Mouse (Mus musculus) urinary bladder, postnatal 36 days (tissue): ENCODE data around the gene Stat5a.

Source experiments
- DNase-seq, 2 experiments: peaks; one replicate each; pipeline ENCODE4 v3.0.0; 2022; ENCODE audit warnings: low spot score in 2 of 2, mixed read lengths in 1 of 2

Stat5a gene

DNA sequence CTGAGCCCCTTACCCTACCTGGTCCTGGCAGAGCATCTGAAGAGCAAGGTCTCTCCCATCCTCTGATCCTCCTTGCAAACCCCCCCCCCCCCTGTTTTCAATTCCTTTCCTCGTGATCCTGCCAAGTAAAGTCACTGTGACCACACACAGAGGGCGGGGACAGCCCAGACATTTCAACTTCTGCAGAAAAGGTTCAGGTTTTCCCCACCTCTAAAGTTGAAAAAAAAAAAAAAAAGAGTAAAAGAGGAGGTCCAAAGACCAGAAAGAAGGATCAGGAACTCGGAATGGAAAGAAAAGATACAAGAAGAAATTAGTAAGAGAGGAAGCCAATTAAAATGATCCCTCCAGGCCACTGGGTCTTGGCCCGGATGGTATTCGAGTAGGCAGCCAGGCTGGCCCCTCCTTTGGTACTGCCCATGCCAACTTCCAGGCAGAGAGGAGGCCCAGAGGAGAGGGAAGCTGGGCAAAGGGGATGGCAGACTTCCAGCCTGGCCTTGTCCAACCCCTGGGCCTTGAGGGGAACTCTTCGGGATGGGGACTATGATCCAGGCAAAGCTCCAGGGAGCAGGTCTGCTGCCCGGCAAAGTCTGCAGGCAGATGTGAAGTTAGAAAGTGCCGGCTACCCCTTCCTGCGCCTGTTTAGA lies at the start of gene Stat5a:
TSS of gene Stat5a (plus strand) at position 417 of the 644 bp plus-strand sequence.
- peak in 1 of 2 experiments; percentile 78 for DNase-seq

DNA sequence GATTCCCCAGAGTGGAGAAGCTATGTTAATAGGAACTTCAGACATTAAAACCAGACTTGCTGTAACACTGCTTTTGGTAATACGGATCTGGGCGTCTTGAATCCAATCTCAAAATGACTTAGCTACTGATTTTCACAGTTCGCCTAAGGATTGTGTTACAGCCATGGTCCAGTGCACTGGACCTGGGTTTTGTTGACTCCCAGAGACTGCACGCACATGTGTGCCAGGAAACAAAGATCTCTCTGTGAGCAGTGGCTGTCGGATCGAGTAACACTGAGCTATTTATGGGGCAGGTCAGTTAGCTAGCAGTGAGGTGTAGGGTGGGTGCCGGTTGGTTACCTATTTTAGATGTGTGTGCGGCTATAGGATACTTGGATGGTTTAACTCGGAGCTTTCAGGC lies 48.6 kb upstream of the Stat5a start:
- no peak for DNase-seq

DNA sequence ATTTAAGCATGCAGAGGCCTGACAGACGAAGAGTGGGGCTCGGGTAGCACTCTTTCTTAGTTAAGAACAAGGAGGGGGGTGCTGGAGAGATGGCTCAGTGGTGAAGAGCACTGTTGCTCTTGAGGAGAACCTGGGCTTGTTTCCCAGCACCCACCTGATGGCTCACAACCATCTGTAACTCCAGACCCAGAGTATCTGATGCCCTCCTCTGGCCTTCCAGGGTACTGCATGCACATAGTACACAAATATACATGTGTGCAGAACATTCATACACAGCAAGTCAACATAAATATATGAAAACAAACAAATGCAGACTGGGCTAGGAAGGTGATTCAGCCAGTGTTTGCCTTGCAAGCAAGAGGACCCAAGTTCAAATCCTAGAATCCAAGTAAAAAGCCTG lies 48.0 kb upstream of the Stat5a start:
- no peak for DNase-seq

DNA sequence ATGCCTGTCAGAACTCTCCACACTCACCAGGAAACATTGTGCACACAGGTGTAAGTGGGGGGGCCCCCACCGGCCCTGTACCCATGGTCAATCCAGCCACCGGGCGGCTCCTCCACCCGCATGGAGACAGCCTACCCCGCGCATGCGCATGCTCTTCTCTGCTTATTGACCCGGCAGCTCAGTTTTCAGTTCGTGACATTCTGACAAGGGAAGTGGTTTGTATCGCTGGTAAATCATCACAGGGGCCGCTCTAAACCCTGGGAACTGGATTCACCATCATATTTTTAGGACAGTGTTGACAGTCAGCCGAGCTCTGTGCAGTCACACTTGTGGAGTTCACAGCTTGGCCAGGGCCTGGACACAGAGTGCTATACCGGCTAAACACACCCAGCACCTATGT lies 44.7 kb upstream of the Stat5a start:
- peak; percentile 55 to 73 for DNase-seq

DNA sequence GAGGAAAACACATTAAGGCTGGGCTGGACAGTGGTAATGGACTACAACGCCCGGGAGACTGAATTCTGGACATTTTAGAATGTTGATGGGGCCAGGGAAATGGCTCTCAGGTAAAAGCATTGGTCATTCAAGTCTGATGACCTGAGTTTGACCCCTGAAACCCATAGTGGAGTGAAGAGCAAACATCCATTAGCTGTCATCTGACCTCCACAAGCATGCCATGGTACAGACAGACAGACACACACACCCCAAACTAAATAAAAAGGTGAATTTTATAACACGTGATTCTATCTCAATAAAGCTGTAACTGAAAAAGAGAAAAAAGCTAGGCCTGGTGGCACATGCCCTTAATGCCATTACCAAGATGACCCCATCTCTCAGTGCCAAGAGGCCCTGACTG lies 42.8 kb upstream of the Stat5a start:
- no peak for DNase-seq

DNA sequence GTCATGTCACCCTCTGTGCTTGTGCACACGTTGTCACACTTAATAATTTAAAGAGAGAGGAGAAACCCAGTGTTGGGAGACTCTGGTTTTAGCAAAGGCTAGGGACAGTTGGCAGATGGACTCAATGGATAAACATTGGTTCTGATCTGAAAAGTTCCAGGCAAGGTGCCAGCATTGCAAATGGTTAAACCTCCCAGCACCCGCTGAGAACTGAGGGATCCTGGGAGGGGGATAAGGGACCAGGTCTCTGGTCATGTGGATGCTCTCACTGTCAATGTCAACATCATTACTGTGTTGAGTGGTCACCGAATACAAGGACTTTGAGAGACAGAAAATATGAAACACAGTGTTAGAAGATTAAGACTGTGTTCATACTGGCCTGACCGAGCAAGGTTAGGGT lies 42.4 kb upstream of the Stat5a start:
- DNase-seq = no peak

DNA sequence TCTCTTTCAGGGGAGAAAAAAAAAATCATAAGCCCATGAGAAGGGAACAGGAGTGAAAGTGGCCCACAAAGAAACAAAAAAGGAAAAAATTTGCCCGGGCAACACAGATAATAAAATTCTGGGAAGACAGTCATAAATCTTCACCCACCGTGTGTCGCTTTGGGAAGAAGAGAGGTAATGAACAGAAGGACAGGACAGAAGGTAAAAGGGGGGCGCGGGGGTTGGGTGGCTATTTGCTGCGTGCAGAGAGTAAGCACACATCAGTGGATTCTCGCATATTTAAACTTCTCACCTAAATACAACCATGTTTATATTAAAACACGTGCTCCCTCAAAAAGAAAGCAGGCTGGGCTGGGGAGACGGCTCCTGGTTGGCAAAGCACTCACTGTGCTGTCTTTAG lies 41.8 kb upstream of the Stat5a start:
- no peak for DNase-seq

DNA sequence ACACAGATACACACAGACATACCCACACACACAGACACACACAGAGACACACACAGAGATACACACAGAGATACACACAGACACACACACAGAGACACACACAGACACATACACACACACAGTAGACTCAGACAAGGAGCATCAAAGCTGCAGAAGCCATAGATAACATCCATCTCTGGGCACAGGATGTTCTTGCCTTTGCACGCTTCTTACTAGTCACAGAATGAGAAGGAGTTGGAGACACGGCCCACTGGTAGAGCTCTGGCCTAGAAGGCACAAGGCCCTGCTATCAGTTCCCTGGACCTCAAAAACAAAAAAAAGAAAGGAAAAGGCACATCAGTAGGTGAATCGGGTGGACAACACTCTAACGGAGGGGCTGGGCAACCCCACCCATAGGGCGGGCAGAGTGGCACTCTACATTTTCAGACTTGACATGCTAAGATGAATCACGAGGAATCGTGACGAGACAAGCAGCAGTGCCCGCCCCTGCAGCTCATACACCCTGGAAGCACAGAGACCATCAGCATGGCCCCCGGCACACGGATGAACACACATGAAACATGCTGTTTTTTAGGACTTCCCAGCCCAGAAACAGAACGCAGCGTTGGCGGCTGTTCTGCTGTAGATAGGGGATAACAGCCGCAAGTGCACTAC lies 40.7 kb upstream of the Stat5a start:
- DNase-seq = no peak

DNA sequence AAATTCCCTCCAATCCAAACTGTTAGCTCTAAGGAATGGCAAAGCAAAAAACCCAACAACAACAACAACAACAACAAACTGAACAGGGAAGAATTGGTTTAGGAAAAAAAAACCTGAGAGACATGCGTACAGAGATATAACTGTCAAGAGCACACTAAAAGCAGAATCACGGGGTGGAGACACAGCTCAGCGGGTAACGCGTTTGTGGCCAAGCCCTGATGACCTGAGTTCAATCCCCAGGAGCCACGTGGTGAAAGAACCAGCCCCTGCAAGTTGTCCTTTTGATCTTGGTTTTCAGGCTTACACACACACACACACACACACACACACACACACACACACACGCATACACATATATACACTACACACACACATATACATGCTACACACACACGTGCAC lies 40.1 kb upstream of the Stat5a start:
- no peak for DNase-seq

DNA sequence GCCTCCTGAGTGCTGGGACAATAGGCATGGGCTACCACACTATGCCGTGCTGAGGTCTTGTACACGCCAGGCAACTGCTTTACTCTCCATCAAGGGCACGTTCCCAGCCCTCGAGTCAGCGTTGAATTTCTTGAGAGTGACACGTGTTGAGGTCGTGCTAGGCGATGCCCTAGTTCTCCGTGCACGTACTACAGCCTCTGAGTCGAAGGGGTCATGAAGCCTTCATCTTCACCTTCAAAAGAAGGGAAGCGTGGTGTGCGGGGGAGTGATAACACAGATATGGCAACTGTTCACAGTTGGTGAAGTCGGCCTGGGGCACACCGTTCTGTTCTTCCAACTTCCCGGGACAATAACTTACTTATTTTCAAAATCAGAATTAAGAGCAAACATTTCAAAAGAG lies 39.5 kb upstream of the Stat5a start:
- no peak for DNase-seq

DNA sequence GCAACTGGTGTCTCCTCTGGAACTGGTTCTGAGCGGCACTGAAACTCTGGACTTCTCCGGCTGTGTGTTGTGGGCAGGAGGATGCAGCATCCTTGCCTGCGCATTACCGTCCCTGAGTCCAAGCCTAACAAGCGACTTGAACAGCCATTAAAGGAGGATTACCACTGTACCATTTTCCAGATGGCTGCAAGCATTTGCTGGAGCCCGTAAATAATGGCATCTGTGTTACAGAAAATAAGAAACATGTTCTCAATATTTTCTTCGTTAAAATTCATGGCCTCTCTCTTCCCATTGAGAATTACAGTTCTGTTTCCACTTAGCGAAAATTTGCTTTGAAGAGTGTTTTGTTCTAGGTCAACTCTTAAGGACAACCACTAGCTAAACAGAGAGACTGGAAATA lies 39.1 kb upstream of the Stat5a start:
- no peak for DNase-seq

DNA sequence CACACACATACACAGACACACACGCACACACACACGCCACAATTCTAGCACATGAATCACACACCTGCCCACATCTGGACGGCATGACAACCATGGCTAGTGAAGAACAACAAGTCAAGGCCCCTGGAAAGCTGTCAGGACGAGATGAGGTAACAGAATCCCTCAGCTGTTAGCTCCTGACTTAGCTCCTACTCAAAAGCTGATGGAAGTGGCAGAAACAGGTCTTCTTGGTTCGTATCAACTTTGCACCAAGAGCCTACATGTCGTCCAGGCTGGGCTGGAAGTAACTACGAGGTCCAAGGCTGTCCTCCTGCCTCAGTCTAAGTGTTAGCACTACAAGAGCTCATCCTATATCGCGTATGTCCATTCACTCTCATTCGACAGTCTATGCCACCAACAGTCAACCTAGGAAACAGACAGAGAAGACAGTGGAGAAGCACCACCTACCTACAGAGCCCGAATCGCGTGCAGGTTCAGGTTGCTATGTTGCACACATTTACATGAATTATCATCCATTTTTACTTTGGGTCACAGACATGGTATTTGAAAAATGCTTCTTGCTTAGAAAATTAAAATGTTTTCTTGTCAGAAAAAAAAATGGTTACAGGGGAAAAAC lies 37.4 kb upstream of the Stat5a start:
- DNase-seq = no peak

DNA sequence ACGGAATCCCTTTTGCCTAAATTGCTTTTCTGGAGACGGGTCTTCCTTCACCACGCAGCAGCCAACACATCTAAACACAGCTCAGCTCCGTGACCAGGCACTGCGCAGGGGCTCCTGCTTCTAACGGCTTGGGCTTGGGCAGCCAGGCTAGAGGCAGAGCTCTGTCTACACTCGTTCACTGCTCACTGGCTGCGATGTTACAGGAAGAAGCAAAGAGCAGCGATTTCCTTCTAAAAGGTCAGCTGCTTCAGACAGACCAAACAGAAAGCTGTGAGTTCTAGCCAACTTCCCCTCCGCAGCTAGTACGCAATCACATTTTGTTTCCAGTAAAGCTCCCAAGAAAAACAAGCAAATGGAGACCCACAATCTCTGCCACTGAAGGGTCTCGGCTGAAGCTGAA lies 36.8 kb upstream of the Stat5a start:
- peak in 1 of 2 experiments; percentile 56 for DNase-seq

DNA sequence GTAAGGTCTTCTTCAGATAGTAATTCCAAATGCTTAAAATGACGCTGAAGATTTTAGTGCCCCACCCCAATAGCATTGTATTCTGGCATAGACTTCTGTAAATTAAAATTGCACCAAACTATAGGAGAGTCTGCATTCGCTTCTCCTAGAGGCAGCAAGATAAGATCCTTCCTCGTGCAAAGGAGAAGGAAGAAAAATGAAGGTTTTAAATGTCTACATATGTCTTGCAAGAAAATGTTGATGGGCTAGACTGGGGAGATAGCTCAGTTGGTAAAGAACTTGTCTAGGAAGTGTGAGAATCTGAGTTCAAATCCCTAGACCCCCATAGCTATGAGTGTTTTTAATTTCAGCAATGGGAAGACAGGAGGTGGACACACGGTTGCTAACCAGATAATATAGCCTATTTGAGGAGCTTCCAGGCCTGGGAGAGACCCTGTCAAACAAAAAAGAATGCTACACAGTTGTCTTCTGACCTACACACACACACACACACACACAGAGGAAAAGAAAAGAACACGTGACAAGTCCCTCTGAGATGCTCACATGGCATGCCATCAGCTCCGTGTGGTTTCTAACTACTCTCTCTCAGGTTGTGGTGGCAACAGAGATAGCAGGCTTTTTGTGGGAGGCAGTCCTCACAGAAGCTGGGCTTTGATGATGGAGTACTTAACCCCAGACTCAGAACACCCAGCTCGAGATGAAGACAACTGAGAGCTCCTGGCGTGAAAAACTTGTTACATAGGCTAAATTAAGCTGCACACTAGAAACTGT lies 35.4 kb upstream of the Stat5a start:
- no peak for DNase-seq

DNA sequence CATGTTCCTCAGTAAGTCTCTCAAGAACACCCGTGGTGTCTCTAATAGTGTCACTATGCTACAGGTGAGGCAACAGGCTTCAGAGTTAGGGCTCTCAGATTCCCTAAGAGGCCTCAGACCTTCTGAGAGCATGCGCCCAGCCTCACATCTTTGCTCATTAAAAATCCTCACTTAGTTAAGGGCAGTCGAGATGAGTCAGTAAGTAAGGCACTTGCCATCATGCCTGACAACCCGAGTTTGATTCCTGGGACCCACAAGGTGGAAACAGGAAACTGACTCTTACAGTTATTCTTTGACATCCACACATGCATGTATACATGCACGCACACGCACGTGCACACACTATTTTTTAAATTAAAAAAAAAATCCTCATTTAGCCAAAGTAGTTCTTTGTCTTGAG lies 34.7 kb upstream of the Stat5a start:
- DNase-seq = no peak

DNA sequence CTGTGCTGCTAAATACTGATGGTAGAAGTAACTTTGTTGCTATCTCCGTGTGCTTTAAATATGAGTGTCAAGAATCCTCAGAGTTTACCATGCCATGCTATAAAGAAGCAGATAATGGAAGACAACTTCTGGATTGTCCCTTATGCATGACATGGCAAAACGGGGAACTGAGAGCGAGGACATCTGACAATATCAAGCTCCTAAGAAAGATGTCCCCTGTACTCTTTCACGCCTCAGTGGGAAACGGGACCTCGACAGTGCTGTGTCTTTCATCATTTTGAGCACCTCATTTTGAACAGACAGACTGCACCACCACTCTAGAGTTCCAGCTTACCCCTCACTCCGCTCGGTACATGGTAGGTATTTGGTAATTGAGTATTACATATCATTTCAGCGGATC lies 33.7 kb upstream of the Stat5a start:
- DNase-seq = no peak

DNA sequence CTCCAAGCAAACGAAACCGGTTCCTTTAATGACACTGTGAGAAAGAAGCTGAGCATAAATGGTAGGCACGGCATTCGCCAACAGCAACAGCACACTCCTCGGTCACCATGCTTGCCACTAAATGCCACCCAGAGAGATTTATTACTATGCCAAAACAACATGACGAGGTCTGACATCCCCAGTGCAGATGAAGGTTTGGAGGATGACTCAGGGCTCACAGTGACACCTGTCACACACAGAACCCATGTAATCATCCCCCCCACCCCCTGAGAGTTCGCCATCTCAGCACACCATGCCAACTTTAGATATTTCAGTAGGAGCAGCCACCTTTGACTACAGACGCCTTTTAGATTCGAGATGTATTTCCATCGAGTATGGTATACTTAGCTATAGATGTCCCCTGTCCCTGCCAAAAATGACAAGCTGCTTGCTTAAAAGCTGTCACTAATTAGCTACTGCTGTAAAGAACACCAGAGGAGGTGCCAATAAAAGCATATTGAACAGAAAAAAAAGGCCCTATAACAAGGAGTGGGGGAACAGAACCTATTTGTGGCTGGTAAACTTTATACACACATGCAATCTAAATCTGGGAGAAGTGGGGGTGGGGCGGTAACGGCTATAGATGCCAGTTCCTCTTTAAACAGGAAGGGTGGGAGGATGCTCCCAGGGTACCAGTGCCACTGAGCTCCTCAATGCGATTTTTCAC lies 32.8 kb upstream of the Stat5a start:
- no peak for DNase-seq

DNA sequence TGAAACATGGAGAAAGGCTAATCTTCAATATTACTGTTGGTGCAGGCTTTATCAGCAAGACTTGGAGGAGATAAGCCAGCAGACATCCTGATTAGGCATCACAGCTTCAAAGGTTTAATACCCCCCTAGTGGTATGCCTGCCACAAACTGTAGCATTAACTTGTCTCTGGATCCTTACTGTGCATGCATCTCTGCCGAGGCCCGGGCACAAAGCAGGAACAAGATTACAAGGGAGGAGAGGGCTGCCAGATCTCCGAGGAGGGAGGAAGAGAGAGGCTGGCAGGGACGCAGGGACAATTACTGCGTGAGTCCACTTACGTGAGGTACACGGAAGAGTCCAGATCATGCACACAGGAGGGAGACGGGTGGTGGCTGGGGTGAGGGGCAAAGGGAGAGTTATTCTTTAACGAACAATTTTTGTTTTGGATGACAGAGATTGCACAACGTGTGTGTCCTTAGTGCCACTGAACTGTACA lies 30.4 kb upstream of the Stat5a start:
- DNase-seq = no peak

DNA sequence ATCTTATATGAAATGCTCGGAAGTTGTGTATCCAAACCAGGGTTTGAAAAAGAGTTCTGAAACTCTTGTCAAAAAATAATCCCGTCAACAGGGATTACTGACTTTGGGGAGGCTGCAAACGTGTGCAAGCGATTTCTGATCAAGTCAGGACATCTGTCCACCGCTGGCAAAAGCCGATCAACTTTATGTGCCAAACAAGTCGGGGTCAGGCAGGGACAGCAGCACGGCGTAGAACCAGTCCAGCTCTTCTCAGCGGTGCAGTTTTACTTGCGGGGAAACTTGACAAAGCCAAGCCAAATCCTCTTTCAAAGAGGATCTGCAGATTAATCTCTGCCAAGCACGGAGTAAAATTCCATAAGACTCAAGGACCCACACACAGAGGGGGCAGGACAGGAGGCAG lies 29.5 kb upstream of the Stat5a start:
- DNase-seq = no peak

DNA sequence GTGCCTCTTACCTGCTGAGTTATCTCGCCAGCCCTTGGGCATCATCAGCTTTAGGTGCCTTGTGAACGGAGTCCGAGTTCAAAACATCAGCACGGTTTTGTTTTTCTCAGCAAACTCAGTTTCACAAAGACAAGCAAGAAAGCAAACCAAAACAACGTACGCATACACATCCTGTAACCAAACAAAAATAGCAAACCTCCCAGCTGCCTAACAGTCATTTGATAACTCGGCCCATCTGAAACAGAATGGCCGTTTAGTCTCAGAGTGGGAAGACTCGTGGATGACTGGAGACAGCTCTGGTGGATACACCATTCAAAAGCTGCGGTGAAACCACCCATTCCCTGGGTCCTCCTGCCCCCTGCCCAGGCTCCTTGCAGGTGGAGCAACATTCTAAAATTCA lies 27.8 kb upstream of the Stat5a start:
- no peak for DNase-seq

DNA sequence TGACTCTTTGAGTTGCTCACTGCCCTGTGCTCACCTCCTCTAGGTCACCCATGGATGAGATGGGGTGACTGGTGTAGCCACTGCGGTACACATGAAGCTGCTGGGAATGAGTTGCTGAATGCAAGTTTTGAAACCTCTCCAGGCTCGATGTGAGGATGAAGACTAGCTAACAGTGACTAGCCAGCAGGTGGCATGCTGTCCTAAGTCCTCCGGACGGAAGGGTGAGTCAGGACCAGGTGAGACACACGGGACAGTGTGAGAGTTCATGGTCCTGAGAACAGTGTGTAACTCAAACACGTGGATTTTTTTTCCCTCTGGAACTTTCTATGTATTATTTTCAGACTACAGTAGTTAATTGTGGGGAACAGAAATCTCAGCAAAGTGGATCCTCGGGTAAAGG lies 25.7 kb upstream of the Stat5a start:
- peak in 1 of 2 experiments; percentile 40 for DNase-seq
